Mouse (Mus musculus) kidney, postnatal 25 days (tissue): ENCODE data around the gene Ncaph.
"Not testable (repeated sequence)": the region's sequence is repeated elsewhere in the genome, so short reads cannot be mapped to it uniquely, and the experiment has no call there.

Source experiments
- DNase-seq, 2 experiments: peaks; one replicate each; pipeline ENCODE4 v3.0.0; 2021; ENCODE audit warnings: mixed read lengths in 2 of 2

Gene Ncaph

GRCm38 (mm10) chr2:127133621-127134461 lies at the start of gene Ncaph:
Gene Ncaph, minus strand, starts transcription at chr2:127133954.
- peak; percentile 94 for DNase-seq

- DNase-seq: peak; percentile 84 to 93
Observed at GRCm38 (mm10) chr2:127182598-127183381, 49.0 kb upstream of the Ncaph start.

GRCm38 (mm10) chr2:127166261-127166660 lies 32.5 kb upstream of the Ncaph start:
- DNase-seq: peak in 1 of 2 experiments; percentile 40

DNA sequence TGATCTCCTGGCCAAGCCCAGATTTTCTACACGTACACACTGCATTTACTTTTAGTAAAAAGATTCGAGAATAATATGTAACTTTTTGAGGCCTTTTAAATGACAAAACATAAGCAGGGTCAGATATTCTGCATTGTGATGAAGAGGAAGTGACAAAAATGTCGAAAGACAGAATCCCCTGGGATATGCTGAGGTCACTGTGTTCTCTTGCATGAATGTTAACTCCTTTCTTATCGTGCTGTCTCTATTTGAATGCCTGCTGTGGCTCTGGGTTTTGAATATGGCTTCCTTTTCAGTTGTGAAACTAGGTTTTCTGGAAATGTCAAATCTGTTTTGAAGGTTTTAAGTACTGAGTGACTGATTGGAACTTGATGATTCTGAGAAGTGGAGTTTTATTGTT lies 31.9 kb upstream of the Ncaph start:
- no peak for DNase-seq

DNA sequence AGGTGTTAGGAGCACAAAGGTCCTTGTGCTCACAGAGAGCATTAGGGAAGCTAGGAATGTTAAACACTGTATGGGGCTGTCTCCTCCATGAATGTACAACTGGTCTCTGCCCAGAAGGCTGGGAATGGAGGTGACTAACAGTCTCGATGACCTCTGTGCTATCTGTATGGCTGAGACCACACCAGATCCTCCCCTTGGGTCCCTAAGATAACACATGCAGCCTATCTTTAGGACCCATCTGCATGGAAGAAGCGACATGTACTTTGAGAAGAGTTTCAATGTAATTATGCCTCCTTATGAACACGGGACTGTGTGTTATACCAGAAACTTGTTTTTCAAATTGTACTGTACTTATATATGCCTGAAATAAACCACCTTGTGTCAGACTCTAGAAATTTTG lies 11.9 kb upstream of the Ncaph start:
- no peak for DNase-seq

GRCm38 (mm10) chr2:127143158-127144063 lies 9.7 kb upstream of the Ncaph start, which contains the start of gene Itpripl1:
Gene Itpripl1, minus strand, starts transcription at chr2:127143442.
- DNase-seq: peak; percentile 90 to 96

DNA sequence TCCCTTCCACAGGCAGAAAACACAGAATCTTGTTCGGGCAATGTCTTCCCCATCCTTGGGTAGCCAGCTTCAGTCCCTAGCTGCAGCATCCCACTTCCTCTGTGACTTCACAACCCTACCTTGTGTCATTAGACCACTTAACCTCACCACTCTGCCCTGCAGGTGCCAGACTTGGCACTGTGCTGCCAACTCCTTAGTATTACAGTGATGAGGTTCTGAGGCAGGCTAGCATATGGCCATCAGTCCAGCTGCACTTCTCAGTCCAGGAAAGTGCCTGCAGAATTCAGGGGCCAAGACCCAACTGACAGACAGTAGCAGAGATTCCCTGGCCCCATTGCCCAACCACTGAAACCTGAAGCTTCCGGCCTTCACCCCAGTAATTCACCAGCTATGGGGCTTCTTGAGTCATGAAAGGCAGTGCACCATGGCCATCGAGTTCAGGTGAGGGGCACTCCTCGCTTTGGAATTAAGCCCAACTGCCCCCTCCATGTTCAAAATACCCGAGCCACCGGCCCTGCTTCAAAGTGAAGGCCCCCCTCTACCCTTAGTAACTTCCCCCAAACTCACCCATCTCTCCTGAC lies 8.9 kb upstream of the Ncaph start:
- no peak for DNase-seq

DNA sequence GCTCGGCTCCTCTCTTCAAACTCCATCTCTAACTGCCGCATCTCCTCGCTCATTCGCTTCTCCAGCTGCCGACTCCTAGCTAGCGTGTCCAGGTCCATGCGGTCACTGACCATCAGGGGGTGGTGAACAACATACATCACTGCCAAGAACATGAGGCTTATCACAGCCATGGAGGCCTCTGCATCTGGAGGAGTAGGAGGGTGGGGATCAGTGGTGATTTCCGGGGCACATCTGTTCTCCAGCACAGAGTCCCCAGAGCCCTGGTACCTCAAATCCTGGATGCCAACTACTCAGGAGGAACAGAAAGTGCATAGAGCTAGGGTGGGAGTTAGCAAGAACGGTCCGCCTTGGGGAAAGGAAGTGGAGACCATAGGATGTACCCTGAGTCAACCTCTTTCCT lies 8.3 kb upstream of the Ncaph start:
- no peak for DNase-seq

DNA sequence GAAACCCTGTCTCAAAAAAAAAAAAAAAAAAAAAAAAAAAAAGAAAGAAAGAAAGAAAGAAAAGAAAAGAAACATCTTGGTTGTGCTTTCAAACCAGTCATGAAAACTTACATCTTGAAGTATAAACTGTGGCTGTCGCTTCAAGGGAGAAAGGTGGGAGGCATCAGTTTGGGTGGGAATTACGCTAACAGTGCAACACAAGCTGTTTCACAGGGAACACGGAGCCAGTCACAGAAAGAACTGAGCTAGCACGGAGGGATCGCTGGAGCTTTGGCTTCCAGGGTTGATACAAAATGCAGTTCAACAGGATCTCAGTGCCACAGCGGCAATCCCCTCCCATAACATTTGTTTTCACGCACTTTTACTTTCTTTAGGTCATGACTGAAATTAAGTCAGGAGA lies 6.3 kb upstream of the Ncaph start:
- no peak for DNase-seq

DNA sequence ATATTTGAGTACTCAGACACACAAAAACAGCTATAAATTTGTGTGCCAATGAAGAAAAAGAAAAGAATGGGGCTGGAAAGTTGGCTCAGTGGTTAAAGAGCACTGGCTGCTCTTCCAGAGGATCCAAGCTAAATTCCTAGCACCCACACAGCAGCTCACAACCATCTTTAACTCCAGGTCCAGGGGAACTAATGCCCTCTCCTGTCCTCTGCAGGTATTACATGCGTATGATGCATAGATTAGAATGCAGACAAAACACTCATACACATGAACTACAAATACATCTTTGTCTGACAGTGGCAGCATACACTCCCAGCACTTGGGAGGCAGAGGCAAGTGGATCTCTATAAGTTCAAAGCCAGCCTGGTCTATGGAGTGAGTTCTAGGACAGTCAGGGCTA lies 5.9 kb upstream of the Ncaph start:
- no peak for DNase-seq

DNA sequence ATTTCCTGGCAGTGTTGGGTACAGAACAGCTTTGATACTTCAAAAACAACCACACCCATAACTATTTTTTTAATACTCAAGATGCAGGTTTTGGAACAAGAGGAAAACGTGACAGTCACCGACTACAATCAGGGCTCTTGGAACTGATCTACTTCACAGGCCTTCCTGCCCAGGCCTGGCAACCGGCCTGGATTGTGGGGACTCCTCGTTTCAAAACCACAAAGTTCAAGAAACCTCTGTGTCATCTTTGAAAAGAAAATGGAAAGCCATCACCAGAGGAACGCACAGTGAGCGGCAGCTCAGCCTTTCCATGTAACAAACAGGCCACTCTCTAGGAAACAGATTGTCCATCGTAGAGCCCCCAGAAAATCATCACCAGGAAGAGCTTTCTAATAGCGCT lies 5.3 kb upstream of the Ncaph start:
- DNase-seq: peak in 1 of 2 experiments; percentile 49

GRCm38 (mm10) chr2:127138449-127138848 lies 4.7 kb upstream of the Ncaph start:
- no peak for DNase-seq

DNA sequence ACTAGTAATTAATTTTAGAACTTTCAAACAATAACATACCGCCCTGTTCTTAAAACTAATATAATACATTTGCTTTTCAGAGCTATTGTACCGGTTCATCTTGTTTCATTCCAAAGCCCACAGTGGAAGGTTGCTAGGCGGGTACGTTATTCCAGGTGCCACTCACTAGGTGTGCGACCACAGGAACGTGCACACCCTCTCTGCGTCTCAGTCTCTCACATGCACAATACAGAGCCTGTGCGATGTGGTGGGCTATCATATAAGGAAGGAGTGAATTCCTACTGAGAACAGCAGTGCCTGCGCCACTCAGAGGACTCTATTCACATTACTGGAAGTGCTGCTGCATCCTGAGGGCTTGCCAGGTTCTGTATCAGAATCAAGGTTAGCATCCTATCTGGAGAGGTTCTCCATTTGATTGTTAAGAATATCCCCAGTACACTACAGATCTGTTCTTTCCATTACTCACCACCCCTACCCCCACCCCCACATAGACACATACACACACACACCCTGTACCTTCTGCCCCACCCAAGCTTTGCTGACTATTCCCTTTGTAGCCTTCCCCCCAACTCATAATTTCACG lies 4.2 kb upstream of the Ncaph start:
- DNase-seq: no peak

- DNase-seq: peak; percentile 62 to 65
Observed at GRCm38 (mm10) chr2:127136979-127137378, 3.2 kb upstream of the Ncaph start.

DNA sequence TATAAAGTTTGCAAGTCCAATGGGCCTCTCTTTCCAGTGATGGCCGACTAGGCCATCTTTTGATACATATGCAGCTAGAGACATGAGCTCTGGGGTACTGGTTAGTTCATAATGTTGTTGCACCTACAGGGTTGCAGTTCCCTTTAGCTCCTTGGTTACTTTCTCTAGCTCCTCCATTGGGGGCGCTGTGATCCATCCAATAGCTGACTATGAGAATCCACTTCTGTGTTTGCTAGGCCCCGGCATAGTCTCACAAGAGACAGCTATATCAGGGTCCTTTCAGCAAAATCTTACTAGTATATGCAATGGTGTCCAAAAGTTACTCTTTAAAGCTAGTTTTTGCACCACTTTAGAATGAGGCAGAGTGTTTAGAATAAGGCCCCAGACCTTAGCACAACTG lies 1.5 kb upstream of the Ncaph start:
- not testable (repeated sequence) for DNase-seq

DNA sequence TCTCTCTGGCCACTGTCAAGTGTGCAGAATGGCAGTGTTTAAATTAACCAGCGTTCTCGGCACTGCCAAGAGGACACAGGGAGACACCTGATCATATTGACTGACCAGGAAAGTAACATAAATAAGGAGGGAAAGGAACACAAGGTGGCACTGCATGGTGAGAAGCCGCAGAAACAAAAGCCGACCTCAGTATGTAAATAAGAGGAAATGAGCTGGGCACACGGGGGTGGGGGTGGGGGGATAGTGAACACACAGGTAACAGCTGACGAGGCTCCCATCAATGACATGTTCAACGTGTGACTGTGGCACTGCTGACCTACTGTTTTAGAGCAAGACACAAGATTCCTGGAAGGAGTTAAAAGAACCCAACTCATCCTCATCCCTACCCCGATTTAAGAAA lies 2.4 kb downstream of the Ncaph start:
- no peak for DNase-seq

DNA sequence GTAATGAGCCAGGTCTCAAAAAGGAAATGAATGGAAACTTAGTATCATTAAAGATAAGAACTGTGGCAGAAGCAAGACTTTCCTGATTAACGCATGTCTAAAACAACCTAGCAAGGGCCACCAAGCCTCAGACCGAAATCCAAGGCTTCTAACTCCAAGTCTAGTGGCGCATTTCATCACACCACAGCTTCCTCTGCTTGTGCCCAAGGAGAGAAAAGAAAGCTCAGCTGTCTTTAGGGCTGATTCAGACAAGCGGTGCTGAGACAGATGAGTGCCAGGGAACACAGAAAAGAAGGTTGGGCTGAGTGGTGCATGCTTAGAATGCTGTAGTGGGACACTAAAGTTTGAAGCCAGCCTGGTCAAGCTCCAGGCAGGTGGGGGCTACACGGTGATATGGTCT lies 4.8 kb downstream of the Ncaph start:
- DNase-seq: no peak

DNA sequence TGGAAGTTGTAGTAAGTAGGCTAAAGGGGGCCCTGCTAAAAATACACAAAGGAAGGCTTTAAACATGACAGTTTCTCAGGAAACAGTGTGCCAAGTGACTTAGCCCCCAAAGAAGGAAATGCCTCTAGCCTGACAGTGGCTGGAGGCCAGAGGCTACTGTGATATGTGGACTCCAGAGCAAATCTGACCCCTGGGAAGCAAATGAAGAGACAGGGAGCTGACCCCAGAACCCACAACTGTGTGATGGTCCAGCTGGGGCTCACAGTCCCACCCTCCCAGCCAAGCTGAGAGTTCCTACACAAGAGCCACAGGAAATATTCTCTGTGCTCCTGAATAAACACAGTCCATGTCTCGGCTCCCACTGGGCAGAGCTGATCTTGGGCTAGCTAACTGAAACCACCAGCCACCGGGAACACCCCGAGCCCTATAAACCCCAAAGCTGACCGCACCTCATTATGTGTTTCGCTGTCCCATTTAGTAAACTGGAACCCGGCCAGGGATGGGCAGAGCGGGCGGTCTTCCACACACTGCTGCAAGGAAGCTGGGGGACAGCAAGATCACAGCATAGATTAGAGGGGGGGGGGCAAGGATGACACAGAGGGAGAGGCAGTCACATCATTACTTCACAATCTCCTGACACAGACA lies 12.0 kb downstream of the Ncaph start:
- peak; percentile 64 to 78 for DNase-seq

DNA sequence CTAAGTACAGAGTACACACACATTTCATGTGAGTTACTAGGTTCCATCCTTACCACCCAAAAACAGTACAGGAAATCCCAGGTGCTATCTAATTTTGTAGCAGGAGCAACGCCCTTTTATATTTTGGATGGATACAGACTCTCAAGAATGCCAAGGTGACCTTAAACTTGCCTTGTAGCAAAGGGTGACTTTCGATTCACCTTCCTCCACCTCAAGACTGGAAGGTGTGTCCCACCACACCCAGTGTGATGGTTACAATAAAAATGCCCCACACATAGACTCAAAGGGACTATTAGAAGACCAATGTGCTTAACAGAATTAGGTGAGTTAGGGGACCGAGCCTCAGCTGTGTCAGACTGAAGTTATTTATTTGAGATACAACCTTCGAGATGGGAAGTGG lies 24.8 kb downstream of the Ncaph start:
- no peak for DNase-seq

DNA sequence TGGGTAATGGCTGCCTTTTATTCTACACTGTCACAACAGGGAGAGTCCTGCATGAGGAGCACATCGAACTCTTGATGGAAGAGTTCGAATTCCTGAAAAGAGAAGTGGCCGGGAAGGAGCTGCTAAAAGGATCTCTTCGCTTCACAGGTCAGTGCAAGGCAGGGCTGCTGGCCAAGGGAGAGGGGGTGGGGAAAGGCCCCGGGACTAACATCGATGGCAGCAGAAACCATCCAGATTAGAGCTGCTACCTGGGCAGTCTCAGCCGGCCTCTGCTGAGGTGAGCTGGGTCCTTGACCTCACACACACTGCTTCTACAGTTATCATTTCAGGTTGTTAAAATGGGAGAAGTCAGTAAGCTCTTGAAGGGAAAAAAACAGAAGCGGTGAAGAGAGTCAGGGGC lies 41.8 kb downstream of the Ncaph start:
- DNase-seq: peak in 1 of 2 experiments; percentile 19

GRCm38 (mm10) chr2:127090151-127090550 lies 43.6 kb downstream of the Ncaph start:
- DNase-seq: not testable (repeated sequence)

DNA sequence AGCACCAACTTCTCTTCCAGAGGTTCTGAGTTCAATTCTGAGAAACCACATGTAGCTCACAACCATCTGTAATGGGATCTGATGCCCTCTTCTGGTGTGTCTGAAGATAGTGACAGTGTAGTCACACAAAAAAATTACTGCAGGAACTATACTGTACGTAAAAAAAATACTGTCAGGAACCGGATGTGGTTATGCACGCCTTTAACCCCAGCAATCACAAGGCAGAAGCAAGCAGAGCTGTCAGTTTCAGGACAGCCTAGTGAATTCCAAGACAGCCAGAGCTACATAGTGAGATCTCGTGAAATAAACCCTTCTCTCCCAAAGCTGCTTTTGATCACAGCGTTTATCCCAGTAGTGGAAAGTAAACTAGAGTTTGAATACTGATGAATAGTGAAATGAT lies 47.5 kb downstream of the Ncaph start:
- no peak for DNase-seq
